Mouse (Mus musculus) left cerebral cortex, adult 11 months (tissue): ENCODE data around the gene Gm6592.
"Not testable (repeated sequence)": the region's sequence is repeated elsewhere in the genome, so short reads cannot be mapped to it uniquely, and the experiment has no call there.

Experiments used
- DNase-seq: peaks from one replicate; pipeline ENCODE4 v3.0.0; 2022; ENCODE audit warnings: low spot score

Gene Gm6592

GRCm38 (mm10) chrX:8843694-8844093 is at the start of gene Gm6592:
Gm6592 (plus strand) TSS chrX:8843994.
- DNase-seq: no peak

DNA sequence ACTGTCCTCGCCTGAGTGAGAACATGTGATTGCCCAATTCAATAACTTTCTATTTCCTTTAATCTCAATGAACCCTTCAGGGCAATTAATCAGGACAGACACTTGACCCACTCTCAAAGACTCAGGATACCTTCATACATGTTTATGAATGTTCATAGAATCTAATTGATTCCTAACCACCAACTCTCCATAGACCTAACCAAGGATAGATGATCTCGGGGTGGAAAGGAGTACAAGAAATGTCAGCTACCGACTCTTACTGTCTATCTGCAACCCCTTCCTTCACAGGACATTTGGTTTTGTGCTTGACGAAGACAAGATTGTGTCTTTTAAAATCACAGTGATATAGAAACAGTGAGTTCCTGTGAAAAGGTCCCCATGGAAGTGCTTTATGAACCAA is 40.4 kb upstream of the Gm6592 start, which contains the start of gene Ssxb5:
TSS of gene Ssxb5 (plus strand) at position 301 of the 400 bp plus-strand sequence.
- not testable (repeated sequence) for DNase-seq

DNA sequence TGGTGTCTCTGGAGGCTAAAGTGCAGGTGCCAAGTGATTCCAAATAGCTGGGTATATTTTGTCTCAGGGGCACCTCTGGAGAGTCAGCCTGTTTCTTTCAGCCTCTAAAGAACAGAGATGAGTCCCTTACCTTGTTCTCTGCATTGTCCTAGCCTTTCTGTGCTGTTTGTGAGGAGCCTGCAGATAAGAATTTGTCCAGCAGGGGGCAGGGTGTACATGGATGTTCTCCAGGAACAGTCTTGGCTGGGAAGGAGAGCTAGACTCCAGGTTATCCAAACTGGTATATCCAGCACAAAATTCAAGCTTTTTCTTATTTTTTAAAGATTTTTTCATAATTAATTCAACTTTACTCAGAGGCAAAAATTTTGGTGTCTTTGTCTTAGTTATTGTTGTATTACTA is 11.8 kb upstream of the Gm6592 start:
- DNase-seq: peak; percentile 34

- DNase-seq: no peak
Observed at GRCm38 (mm10) chrX:8852486-8852885, 8.7 kb downstream of the Gm6592 start.

- peak; percentile 71 for DNase-seq
Observed at GRCm38 (mm10) chrX:8864331-8864730, 20.5 kb downstream of the Gm6592 start.

GRCm38 (mm10) chrX:8873953-8874352 is 30.2 kb downstream of the Gm6592 start, which contains the start of gene Gm5751:
Gm5751 (plus strand) TSS chrX:8874253.
- not testable (repeated sequence) for DNase-seq

GRCm38 (mm10) chrX:8884336-8884735 is 40.5 kb downstream of the Gm6592 start:
- DNase-seq: no peak

- no peak for DNase-seq
Observed at GRCm38 (mm10) chrX:8891975-8892342, 48.2 kb downstream of the Gm6592 start.

- peak; percentile 21 for DNase-seq
Observed at GRCm38 (mm10) chrX:8892343-8893155, 48.8 kb downstream of the Gm6592 start, which contains the start of gene B630019K06Rik. B630019K06Rik (plus strand) TSS chrX:8892382.

- DNase-seq: peak; percentile 7
Observed at GRCm38 (mm10) chrX:8893182-8893651, 49.4 kb downstream of the Gm6592 start.
